Mouse (Mus musculus): ENCODE data around the gene Txndc2. TPM values are rescaled to one million over a fixed set of nuclear protein-coding genes. Genes with fewer than 3 reads are reported as not detected.

The Txndc2 gene
- total RNA-seq, 4 experiments from 2014 or later: not detected

- no peak for DNase-seq (ENCODE audit: low spot score in 2 of 2)
Observed at GRCm38 (mm10) chr17:65613142-65613462, 28.9 kb downstream of the Txndc2 start.

GRCm38 (mm10) chr17:65612391-65613141 lies 29.4 kb downstream of the Txndc2 start:
- DNase-seq (ENCODE audit: low spot score in 2 of 2): peak; percentile 8 to 39

- DNase-seq (ENCODE audit: low spot score in 2 of 2): no peak
Observed at GRCm38 (mm10) chr17:65611721-65612120, 30.2 kb downstream of the Txndc2 start.

GRCm38 (mm10) chr17:65608743-65609142 lies 33.2 kb downstream of the Txndc2 start:
- no peak for DNase-seq (ENCODE audit: low spot score in 2 of 2)

- no peak for DNase-seq (ENCODE audit: low spot score in 2 of 2)
Observed at GRCm38 (mm10) chr17:65608312-65608687, 33.7 kb downstream of the Txndc2 start.

- no peak for DNase-seq (ENCODE audit: low spot score in 2 of 2)
Observed at GRCm38 (mm10) chr17:65607574-65608311, 34.2 kb downstream of the Txndc2 start.

GRCm38 (mm10) chr17:65606014-65606413 lies 36.0 kb downstream of the Txndc2 start:
- no peak for DNase-seq (ENCODE audit: low spot score in 2 of 2)

GRCm38 (mm10) chr17:65604892-65605291 lies 37.1 kb downstream of the Txndc2 start:
- DNase-seq (ENCODE audit: low spot score in 2 of 2): no peak

GRCm38 (mm10) chr17:65604315-65604714 lies 37.7 kb downstream of the Txndc2 start:
- no peak for DNase-seq (ENCODE audit: low spot score in 2 of 2)

- DNase-seq (ENCODE audit: low spot score in 2 of 2): no peak
Observed at GRCm38 (mm10) chr17:65597857-65598486, 44.0 kb downstream of the Txndc2 start.

GRCm38 (mm10) chr17:65594687-65595086 lies 47.3 kb downstream of the Txndc2 start:
- DNase-seq (ENCODE audit: low spot score in 2 of 2): no peak

Other genes starting within 250 kb of the Txndc2 start
- gene Tmem232, start 101.4 kb downstream of the Txndc2 start, total RNA-seq (2022): 10 to 100 TPM; 17.3 to 20.4 (median 19.5) TPM
- gene Vapa, start 28.6 kb downstream of the Txndc2 start, total RNA-seq (2022): 100 to 1,000 TPM; 127 to 152 (median 133) TPM
- 1 to 10 TPM; 2.6 to 5.5 (median 3.6) TPM for gene Rab31, start 130.6 kb upstream of the Txndc2 start, total RNA-seq (2022)
- 10 to 100 TPM; 19.7 to 25.4 (median 22.0) TPM for gene Ppp4r1, start 140.4 kb upstream of the Txndc2 start, total RNA-seq (2022)
- gene Ralbp1, start 243.6 kb upstream of the Txndc2 start, total RNA-seq (2022): 10 to 100 TPM; 24.5 to 31.2 (median 28.6) TPM